Mouse (Mus musculus) WW6 (cell line): ENCODE data around the gene Nasp.
"Not testable (repeated sequence)": the region's sequence is repeated elsewhere in the genome, so short reads cannot be mapped to it uniquely, and the experiment has no call there.

Experiments
- DNase-seq: peaks from one replicate; pipeline ENCODE4 v3.0.0-alpha.2; 2013; ENCODE audit warnings: low read depth, low spot score

Gene Nasp

GRCm38 (mm10) chr4:116627722-116628662 lies at the start of gene Nasp:
Gene Nasp, minus strand, starts transcription at chr4:116627941.
- DNase-seq = peak; percentile 47

- DNase-seq = no peak
These were observed 48.3 kb upstream of the Nasp start for GRCm38 (mm10) chr4:116676027-116676426.

GRCm38 (mm10) chr4:116674761-116675160 lies 47.0 kb upstream of the Nasp start:
- DNase-seq = not testable (repeated sequence)

GRCm38 (mm10) chr4:116672785-116673184 lies 45.0 kb upstream of the Nasp start:
- DNase-seq = no peak

GRCm38 (mm10) chr4:116669291-116669690 lies 41.5 kb upstream of the Nasp start:
- DNase-seq = no peak

GRCm38 (mm10) chr4:116668145-116668544 lies 40.4 kb upstream of the Nasp start:
- DNase-seq = no peak

GRCm38 (mm10) chr4:116666625-116667024 lies 38.9 kb upstream of the Nasp start:
- no peak for DNase-seq

- DNase-seq = no peak
These were observed 34.3 kb upstream of the Nasp start for GRCm38 (mm10) chr4:116661998-116662397.

- DNase-seq = no peak
These were observed 33.1 kb upstream of the Nasp start for GRCm38 (mm10) chr4:116660829-116661228.

GRCm38 (mm10) chr4:116659916-116660315 lies 32.2 kb upstream of the Nasp start:
- not testable (repeated sequence) for DNase-seq

- DNase-seq = no peak
These were observed 31.7 kb upstream of the Nasp start for GRCm38 (mm10) chr4:116659474-116659873.

GRCm38 (mm10) chr4:116657971-116658370 lies 30.2 kb upstream of the Nasp start:
- no peak for DNase-seq

- DNase-seq = no peak
These were observed 27.9 kb upstream of the Nasp start for GRCm38 (mm10) chr4:116655658-116656057.

- DNase-seq = no peak
These were observed 27.4 kb upstream of the Nasp start for GRCm38 (mm10) chr4:116655100-116655499.

- DNase-seq = no peak
These were observed 25.5 kb upstream of the Nasp start for GRCm38 (mm10) chr4:116653228-116653627.

- no peak for DNase-seq
These were observed 24.0 kb upstream of the Nasp start for GRCm38 (mm10) chr4:116651797-116652135.

GRCm38 (mm10) chr4:116650924-116651796 lies 23.4 kb upstream of the Nasp start, which contains the start of gene Akr1a1:
Gene Akr1a1, minus strand, starts transcription at chr4:116651680.
- peak; percentile 72 for DNase-seq

- DNase-seq = no peak
These were observed 22.6 kb upstream of the Nasp start for GRCm38 (mm10) chr4:116650365-116650764.

GRCm38 (mm10) chr4:116649411-116649810 lies 21.7 kb upstream of the Nasp start:
- DNase-seq = no peak

- DNase-seq = no peak
These were observed 17.9 kb upstream of the Nasp start for GRCm38 (mm10) chr4:116645624-116646023.

- no peak for DNase-seq
These were observed 16.6 kb upstream of the Nasp start for GRCm38 (mm10) chr4:116644326-116644725.

- DNase-seq = no peak
These were observed 14.3 kb upstream of the Nasp start for GRCm38 (mm10) chr4:116642071-116642470.
